Mouse (Mus musculus): ENCODE measurements around the gene Rybp. TPM values are rescaled to one million over a fixed set of nuclear protein-coding genes. Genes with fewer than 3 reads are reported as not detected.

Rybp gene
- polyA plus RNA-seq, 1 experiment from 2014 or later: 25.3 TPM

- no peak overlapping the region for H3K4me3 ChIP-seq
- H3K27ac ChIP-seq: no peak overlapping the region
- no peak overlapping the region for H3K4me2 ChIP-seq (replicated peaks)
- no peak overlapping the region for H3K9ac ChIP-seq
- ATAC-seq (ENCODE audit: insufficient number of reproducible peaks, insufficient read depth, low FRiP score, low TSS enrichment): no peak
- 88% methylated on average over 8 of the region's 8 CpGs for WGBS
- H3K36me3 ChIP-seq: no peaks in the 10 kb centered on the region
- no peaks in the 10 kb centered on the region for H3K9me3 ChIP-seq
- H3K27me3 ChIP-seq: peaks cover 4% of the 10 kb centered on the region; the same call in 1 of the 2 replicates
- H3K4me1 ChIP-seq: peaks cover 67% of the 10 kb centered on the region
Observed at GRCm38 (mm10) chr6:100217507-100217906, 69.8 kb downstream of the Rybp start.

GRCm38 (mm10) chr6:100216945-100217344 is 70.3 kb downstream of the Rybp start:
- H3K9ac ChIP-seq: no peak overlapping the region
- no peak overlapping the region for H3K4me3 ChIP-seq
- H3K4me1 ChIP-seq: peaks cover 68% of the 10 kb centered on the region
- no peak overlapping the region for H3K27ac ChIP-seq
- peaks cover 4% of the 10 kb centered on the region; the same call in 1 of the 2 replicates for H3K27me3 ChIP-seq
- H3K4me2 ChIP-seq (replicated peaks): no peak overlapping the region
- WGBS: 70% methylated on average over 5 of the region's 5 CpGs
- H3K36me3 ChIP-seq: no peaks in the 10 kb centered on the region
- no peak for ATAC-seq (ENCODE audit: insufficient number of reproducible peaks, insufficient read depth, low FRiP score, low TSS enrichment)
- no peaks in the 10 kb centered on the region for H3K9me3 ChIP-seq

DNA sequence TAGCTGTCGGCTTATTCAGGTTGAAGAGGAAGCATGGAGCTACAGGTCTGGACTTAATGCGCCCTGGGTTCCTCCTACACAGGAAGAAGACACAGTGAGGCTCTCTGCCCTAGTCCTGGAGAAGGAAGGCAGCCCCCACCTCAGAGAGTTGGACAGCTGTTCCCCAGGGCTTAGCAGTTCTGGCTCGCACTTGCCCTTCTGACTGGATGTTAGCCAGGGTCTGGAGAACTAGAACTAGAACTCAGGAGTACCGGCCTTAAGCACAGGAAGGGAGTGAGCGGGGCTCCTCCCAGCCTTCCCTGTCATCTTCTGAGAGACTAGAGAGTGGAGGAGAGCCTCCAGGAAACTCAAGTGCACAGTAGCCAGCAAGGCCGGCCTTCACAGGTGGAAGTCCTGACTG is 71.5 kb downstream of the Rybp start:
- WGBS: 57% methylated on average over 6 of the region's 6 CpGs
- H3K27ac ChIP-seq: no peak overlapping the region
- H3K9me3 ChIP-seq: no peaks in the 10 kb centered on the region
- peaks cover 4% of the 10 kb centered on the region; the same call in 1 of the 2 replicates for H3K27me3 ChIP-seq
- no peak overlapping the region for H3K4me3 ChIP-seq
- no peaks in the 10 kb centered on the region for H3K36me3 ChIP-seq
- peaks cover 61% of the 10 kb centered on the region for H3K4me1 ChIP-seq
- ATAC-seq (ENCODE audit: insufficient number of reproducible peaks, insufficient read depth, low FRiP score, low TSS enrichment): no peak
- H3K9ac ChIP-seq: no peak overlapping the region
- H3K4me2 ChIP-seq (replicated peaks): no peak overlapping the region

DNA sequence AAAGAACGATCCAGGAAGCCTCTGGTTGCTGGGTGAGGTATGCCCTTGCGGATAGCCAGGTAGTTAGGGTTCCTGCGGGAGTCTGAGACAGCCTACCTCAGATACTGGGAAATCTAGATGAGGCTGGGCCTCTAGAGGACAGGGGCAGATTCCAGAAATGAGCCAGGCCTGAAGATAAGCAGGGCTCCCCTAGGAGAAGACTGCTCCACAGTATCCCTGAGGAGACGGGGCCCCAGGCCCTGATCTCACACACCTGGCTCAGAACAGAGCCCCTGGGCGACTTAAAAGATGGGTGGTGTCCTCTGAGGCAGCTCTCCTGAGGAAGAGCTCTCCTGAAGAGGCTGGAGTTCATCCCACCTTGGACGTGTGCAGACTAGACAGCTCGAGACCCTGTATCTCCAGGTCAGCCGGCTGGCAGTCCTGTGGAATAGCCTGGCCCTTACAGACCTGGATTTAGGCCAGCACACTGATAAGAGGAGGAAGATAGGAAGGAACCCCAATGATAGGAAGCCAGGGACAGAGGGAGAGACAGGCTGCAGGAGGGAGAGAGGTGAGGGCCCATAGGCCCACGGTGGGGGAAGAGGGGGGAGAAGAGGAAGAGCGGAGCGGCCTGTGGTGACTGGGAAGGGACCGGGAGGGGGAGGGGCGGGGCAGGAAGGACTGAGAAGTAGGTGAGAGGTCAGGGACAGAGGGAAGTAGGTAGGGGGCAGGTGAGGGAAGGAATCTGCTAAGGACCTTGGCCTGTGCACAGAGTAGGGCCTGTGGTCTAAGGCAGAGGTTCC is 73.0 kb downstream of the Rybp start:
- 47% methylated on average over 12 of the region's 13 CpGs for WGBS
- no peak overlapping the region for H3K4me2 ChIP-seq (replicated peaks)

DNA sequence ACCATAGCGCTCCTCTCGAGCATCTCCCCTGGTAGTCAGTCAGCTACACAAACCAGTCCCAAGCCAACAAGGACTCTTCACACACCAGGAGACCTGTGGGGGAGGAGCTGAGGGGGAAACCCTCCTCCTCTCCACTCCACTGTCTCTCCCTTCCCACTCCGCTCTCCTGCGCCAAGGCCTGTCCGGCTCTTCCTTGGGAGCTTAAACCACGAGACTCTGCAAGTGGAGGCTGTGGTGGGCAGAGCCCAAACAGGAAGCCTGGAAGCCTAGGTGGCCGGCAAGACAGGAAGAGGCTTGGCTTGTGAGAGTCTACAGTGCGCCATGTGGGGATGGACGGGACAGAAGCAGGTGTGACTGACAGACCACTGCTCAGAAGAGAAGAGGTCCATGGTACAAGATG is 73.7 kb downstream of the Rybp start:
- no peak overlapping the region for H3K4me3 ChIP-seq
- H3K27me3 ChIP-seq: peaks cover 5% of the 10 kb centered on the region; the same call in 1 of the 2 replicates
- no peak overlapping the region for H3K4me2 ChIP-seq (replicated peaks)
- ATAC-seq (ENCODE audit: insufficient number of reproducible peaks, insufficient read depth, low FRiP score, low TSS enrichment): no peak
- H3K36me3 ChIP-seq: no peaks in the 10 kb centered on the region
- H3K9ac ChIP-seq: no peak overlapping the region
- 66% methylated on average over 9 of the region's 9 CpGs for WGBS
- H3K27ac ChIP-seq: no peak overlapping the region
- H3K9me3 ChIP-seq: no peaks in the 10 kb centered on the region
- H3K4me1 ChIP-seq: peaks cover 40% of the 10 kb centered on the region

More for the DNA sequence above, 73.0 kb downstream of the Rybp start:
- Histone ChIP-seq H3K9me3 (no peaks in the 10 kb centered on the region), H3K4me1 (peaks cover 47% of the 10 kb centered on the region), H3K9ac (no peak overlapping the region), H3K36me3 (no peaks in the 10 kb centered on the region), H3K27me3 (peaks cover 4% of the 10 kb centered on the region; the same call in 1 of the 2 replicates), H3K27ac (no peak overlapping the region), H3K4me3 (no peak overlapping the region)
- no peak for ATAC-seq (ENCODE audit: insufficient number of reproducible peaks, insufficient read depth, low FRiP score, low TSS enrichment)

DNA sequence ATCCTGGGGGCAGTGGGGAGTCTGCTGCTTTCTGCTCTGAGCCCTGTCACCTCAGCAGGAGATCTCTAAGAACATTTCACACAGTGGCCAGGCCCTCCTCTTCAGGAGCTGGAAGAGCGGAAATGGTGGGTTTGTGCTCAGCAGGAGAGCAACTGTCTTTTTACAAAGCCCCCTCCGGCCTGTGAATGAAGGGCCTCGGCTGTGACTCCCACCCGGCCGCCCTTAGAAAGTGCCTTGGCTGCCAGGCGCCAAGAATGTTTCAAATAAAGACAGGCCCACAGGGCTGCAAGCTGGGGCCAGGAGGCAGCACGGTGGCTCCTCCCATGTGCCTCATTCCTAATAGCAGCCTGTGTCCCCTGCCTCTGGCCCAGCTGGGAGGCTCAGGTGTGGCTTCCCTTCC is 74.5 kb downstream of the Rybp start:
- no peaks in the 10 kb centered on the region for H3K36me3 ChIP-seq
- H3K9me3 ChIP-seq: no peaks in the 10 kb centered on the region
- WGBS: 11% methylated on average over 7 of the region's 7 CpGs
- no peak overlapping the region for H3K9ac ChIP-seq
- H3K27me3 ChIP-seq: peaks cover 12% of the 10 kb centered on the region; the same call in 1 of the 2 replicates
- H3K4me1 ChIP-seq: peaks cover 37% of the 10 kb centered on the region
- no peak overlapping the region for H3K27ac ChIP-seq
- no peak overlapping the region for H3K4me3 ChIP-seq
- H3K4me2 ChIP-seq (replicated peaks): no peak overlapping the region
- no peak for ATAC-seq (ENCODE audit: insufficient number of reproducible peaks, insufficient read depth, low FRiP score, low TSS enrichment)

GRCm38 (mm10) chr6:100211646-100212045 is 75.6 kb downstream of the Rybp start:
- H3K36me3 ChIP-seq: no peaks in the 10 kb centered on the region
- H3K4me2 ChIP-seq (replicated peaks): no peak overlapping the region
- H3K4me1 ChIP-seq: peaks cover 47% of the 10 kb centered on the region
- 64% methylated on average over 3 of the region's 3 CpGs for WGBS
- H3K27me3 ChIP-seq: peaks cover 15% of the 10 kb centered on the region; the same call in 1 of the 2 replicates
- no peak overlapping the region for H3K9ac ChIP-seq
- H3K27ac ChIP-seq: no peak overlapping the region
- no peak overlapping the region for H3K4me3 ChIP-seq
- ATAC-seq (ENCODE audit: insufficient number of reproducible peaks, insufficient read depth, low FRiP score, low TSS enrichment): no peak
- H3K9me3 ChIP-seq: no peaks in the 10 kb centered on the region

GRCm38 (mm10) chr6:100210517-100210916 is 76.8 kb downstream of the Rybp start:
- ATAC-seq (ENCODE audit: insufficient number of reproducible peaks, insufficient read depth, low FRiP score, low TSS enrichment): no peak
- Histone ChIP-seq H3K4me2 (replicated peaks) (no peak overlapping the region), H3K27ac (no peak overlapping the region), H3K9ac (no peak overlapping the region), H3K9me3 (no peaks in the 10 kb centered on the region), H3K36me3 (no peaks in the 10 kb centered on the region), H3K4me1 (peaks cover 46% of the 10 kb centered on the region), H3K27me3 (0 out of 2 replicates have a peak, but pooled peaks cover 11% of the 10 kb centered on the region), H3K4me3 (no peak overlapping the region)
- 90% methylated on average over 1 of the region's 1 CpGs for WGBS

DNA sequence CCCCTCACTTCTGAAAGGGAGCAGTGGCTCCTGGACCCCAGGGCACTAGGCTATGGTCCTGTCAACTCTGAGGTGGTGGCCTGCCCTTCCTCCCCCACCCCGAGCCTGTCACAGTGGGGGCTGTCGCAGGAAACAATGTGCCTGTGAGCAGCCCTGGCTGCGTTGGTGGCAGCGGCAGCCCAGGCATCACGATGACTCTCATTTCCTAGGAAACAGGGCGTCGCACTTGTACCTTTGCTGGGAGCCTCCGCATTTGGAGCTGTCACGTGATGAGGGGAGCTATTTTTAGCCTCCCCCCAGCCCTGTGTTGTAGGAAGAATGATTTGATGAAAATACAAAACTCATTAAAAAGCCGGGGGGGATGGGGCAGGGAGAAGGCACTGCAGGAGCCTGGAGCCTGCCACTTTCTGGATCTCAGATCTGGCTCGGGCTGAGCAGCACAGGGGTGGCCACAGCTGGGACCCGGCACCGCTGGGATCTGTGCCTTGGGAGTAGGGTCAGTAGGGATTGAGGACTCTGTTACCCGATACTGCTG is 80.5 kb downstream of the Rybp start:
- peak; percentile 70 for ATAC-seq (ENCODE audit: insufficient number of reproducible peaks, insufficient read depth, low FRiP score, low TSS enrichment)
- 2% methylated on average over 14 of the region's 14 CpGs for WGBS
- H3K9ac ChIP-seq: no peak overlapping the region

GRCm38 (mm10) chr6:100206261-100206660 is 81.0 kb downstream of the Rybp start:
- no peak for ATAC-seq (ENCODE audit: insufficient number of reproducible peaks, insufficient read depth, low FRiP score, low TSS enrichment)
- no peak overlapping the region for H3K27ac ChIP-seq
- H3K9me3 ChIP-seq: no peaks in the 10 kb centered on the region
- H3K4me1 ChIP-seq: peaks cover 16% of the 10 kb centered on the region
- H3K4me2 ChIP-seq (replicated peaks): no peak overlapping the region
- H3K36me3 ChIP-seq: no peaks in the 10 kb centered on the region
- H3K27me3 ChIP-seq: 0 out of 2 replicates have a peak, but pooled peaks cover 11% of the 10 kb centered on the region
- WGBS: 40% methylated on average over 1 of the region's 1 CpGs
- no peak overlapping the region for H3K4me3 ChIP-seq
- H3K9ac ChIP-seq: no peak overlapping the region

More for the DNA sequence above, 80.5 kb downstream of the Rybp start:
- H3K4me2 ChIP-seq (replicated peaks): peak overlapping the region; percentile 18; the same call in 1 of the 2 replicates
- no peak overlapping the region for H3K27ac ChIP-seq
- H3K4me1 ChIP-seq: peaks cover 16% of the 10 kb centered on the region
- H3K4me3 ChIP-seq: no peak overlapping the region
- H3K27me3 ChIP-seq: 0 out of 2 replicates have a peak, but pooled peaks cover 11% of the 10 kb centered on the region
- H3K9me3 ChIP-seq: no peaks in the 10 kb centered on the region
- H3K36me3 ChIP-seq: no peaks in the 10 kb centered on the region

- no peak for ATAC-seq (ENCODE audit: insufficient number of reproducible peaks, insufficient read depth, low FRiP score, low TSS enrichment)
- H3K4me3 ChIP-seq: no peak overlapping the region
- H3K4me1 ChIP-seq: peaks cover 16% of the 10 kb centered on the region
- 0 out of 2 replicates have a peak, but pooled peaks cover 11% of the 10 kb centered on the region for H3K27me3 ChIP-seq
- H3K9me3 ChIP-seq: no peaks in the 10 kb centered on the region
- no peak overlapping the region for H3K4me2 ChIP-seq (replicated peaks)
- no peaks in the 10 kb centered on the region for H3K36me3 ChIP-seq
- WGBS: 61% methylated on average over 7 of the region's 7 CpGs
- no peak overlapping the region for H3K27ac ChIP-seq
- no peak overlapping the region for H3K9ac ChIP-seq
Observed at GRCm38 (mm10) chr6:100204436-100204835, 82.8 kb downstream of the Rybp start.

DNA sequence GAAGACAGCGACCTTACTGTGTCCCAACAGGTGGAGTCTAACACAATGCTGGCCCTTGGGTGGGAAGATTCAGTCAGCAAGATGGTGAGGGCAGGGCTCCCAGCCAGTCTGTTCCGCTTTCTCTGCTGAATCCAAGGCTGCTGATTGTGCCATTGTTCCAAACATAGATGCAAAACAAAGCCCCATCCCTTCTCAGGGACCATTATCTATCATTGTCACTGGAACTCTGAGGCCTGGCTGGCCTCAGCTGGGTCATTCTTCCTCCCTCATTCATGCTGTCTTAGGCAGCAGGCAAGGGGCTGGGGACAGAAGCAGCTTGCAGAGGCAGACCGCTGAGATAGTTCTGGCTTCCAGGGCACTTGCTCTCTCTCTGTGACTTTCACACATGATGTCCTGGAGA is 83.8 kb downstream of the Rybp start:
- Histone ChIP-seq H3K4me1 (peaks cover 16% of the 10 kb centered on the region), H3K4me3 (no peak overlapping the region), H3K9ac (no peak overlapping the region), H3K27ac (no peak overlapping the region), H3K36me3 (no peaks in the 10 kb centered on the region), H3K9me3 (no peaks in the 10 kb centered on the region), H3K27me3 (0 out of 2 replicates have a peak, but pooled peaks cover 9% of the 10 kb centered on the region), H3K4me2 (replicated peaks) (no peak overlapping the region)
- 63% methylated on average over 3 of the region's 3 CpGs for WGBS
- no peak for ATAC-seq (ENCODE audit: insufficient number of reproducible peaks, insufficient read depth, low FRiP score, low TSS enrichment)
